Mouse (Mus musculus): Measurements from ENCODE around the gene Tmem167. TPM values are rescaled to one million over a fixed set of nuclear protein-coding genes. Genes with fewer than 3 reads are reported as not detected.
A peak's percentile ranks its signal among the peaks of the same experiment; 100 is the strongest.
"Not testable (repeated sequence)": the region's sequence is repeated elsewhere in the genome, so short reads cannot be mapped to it uniquely, and the experiment has no call there.

Tmem167 gene
- total RNA-seq (2021), result 16.6 and 19.9 TPM in 2 replicates
- long read RNA-seq, full-length matches to known transcripts, result 71 of 87 reads
- long read RNA-seq, partial matches to known transcripts, result 5 of 87 reads
- long read RNA-seq, other reads (novel, unspliced or antisense), result 11 of 87 reads

DNA sequence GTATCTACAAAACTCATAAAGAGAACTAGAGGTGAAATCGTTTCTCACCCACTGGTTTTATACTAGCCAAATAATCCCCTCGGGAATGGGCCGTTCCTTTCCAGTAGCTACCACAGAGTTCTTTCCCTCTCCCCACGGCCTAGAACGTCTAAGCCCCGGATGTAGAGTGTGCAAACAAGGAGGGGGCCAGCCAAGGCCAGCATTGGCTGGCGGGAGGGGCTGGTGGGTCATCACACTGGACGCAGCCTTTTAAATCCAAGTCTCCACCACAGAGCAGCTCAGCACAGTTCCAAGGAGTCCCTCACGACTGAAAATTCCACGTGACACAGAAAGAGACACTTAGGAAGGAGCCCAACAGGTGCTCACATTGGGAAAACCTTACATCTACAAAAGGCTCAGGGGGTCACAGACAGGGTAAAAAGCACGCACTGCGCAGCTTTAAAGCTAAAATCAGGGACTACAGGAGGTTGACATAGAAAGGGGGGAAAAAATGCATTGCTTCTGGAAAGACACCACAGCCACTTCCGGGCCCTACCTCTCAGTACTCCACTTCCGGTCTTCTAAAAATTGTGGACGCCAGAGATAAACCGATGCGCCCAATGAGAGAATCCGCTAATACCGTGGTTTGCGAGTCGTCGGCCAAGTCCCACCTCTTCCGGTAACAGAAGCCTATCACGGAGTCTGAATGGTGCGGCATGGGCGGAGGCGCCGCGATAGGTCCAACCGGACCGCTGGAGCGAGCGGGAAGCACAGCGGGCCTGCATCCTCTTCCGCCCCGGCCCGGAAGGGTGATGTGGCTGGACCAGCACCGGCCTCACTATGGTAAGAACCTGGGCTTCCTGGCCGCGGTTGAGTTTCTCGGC, at the start of gene Tmem167, which contains the start of gene Xrcc4:
Gene Tmem167 (plus strand): TSS at position 162 of the 863 bp plus-strand sequence.
Gene Xrcc4 (minus strand): TSS at position 647 of the 863 bp plus-strand sequence.
- DNase-seq, result peak; percentile 94

DNA sequence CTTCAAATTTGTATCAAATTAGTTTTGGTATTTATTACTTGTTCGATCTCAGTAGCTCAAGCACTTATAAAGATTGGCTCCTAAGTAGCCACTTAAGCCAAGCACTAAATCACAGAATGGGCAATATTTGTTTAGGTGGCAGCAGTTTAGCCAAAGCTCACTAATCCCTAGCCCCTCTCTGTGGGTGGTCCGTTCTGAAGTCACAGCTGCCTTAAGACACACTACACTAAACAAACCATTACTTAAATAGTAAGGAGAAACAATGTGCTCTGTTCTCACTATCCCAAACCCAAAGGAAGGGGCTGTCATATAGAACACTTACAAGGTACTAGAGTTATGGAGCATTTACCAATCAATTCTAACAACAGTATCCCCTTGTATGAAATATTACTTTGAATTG, 49.3 kb upstream of the Tmem167 start:
- DNase-seq, result no peak

DNA sequence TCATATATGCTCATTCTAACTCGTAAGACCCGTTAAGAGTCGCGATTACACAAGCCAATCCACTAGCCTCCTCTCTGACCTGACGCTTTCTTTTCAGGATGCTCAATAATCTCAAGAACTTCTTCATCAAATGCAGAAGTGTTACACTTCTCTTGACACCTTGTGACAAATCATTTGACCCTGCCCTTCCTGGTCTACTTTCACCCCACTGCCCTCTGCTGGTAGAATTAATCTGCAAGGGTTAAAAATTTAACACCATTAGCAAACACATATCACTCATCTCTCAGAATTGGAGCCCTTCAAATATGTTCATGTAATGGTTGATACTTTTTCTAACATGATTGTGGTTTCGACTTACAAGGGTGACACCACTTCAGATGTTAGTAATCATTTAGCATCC, 37.2 kb upstream of the Tmem167 start:
- DNase-seq, result no peak

DNA sequence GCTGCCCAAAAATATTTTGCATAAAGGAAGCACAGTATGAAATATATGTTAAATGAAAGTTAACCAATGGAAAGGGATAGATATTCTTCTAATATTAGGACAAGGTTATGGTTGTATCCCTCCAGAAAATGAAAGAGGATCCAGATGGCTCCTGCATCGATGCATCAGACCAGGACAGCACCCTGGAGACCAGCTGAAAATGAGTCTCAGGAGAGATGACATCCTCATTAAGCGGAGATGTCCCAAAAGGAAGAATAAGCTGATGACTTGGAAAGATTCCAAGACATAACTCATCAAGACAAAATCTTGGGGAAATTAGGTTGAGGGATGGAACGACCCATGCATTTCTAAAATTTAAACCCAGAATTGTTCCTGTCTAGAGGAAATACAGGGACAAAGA, 36.5 kb upstream of the Tmem167 start:
- DNase-seq, result no peak

DNA sequence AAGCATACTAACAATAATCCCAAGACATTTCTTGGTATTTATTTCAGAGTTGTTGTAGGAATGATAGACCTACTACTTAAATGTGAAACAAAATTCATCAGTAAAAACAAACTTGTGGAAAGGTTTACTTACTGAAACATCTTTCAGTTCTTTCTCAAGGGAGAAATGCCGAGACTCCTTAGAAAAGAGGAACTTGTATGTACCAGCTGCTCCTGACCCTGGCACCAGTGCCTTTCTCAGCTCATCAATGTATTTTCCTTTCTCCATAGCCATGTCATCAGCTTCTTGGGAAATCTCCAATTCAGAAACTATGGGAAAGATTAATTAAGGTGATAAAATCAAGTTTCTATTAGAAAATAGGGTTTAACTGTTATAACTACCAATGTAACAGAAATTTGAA, 27.0 kb upstream of the Tmem167 start:
- no peak for DNase-seq

DNA sequence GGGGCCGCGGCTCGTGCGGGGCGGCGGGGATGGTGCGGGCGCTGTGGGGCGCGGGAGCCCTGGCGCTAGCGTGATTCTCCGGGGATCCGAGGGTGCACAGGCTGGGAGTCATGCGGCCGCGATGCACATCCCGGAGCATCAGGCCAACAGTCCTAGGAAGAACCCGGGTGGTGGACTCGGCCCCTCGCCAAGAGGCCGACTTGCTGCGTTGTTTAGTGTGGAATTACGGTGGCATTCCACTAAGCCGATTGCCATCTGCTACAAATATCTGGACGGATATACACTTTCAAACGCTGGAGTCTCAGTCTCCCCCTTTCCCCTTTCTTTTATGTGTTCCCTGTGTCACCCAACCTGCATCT, 881 bp downstream of the Tmem167 start:
- no peak for DNase-seq

DNA sequence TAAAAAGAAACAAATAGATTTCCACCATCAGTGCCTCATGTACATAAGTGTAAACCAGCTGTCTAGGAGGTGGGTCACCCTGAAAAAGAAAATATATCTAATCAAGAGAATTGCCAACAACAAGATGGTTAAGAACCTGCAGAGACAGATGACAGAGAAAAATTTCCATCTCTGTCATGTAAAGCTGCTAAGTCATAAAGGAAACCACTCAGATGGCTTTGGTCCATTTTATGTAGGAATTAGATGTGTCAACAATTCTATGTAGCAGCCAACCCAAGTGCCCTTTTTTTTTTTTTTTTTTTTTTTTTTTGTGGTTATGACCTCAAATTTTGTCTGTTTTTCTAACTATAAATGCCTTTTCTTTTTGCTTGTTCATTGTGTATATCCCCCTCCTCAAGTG, 12.6 kb downstream of the Tmem167 start:
- DNase-seq, result no peak

DNA sequence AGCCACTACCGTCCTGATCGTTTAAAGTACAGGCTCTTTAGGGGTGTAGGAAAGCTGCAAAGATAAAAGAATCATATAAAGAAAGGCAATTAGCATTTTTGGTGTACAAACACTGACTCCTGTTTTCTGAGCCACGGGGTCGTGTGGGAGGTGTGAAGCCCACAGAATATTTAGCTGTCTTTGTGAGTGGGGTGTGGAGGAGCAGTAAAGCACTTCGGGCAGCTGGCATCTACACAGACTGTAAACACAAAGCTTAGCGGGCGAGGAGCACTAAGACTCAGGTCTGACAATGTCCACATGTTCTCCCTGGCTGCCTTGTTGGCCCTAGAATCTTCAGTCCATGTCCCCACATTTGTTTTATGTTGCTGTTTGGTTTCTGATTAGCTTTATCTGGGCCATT, 17.2 kb downstream of the Tmem167 start:
- no peak for DNase-seq

DNA sequence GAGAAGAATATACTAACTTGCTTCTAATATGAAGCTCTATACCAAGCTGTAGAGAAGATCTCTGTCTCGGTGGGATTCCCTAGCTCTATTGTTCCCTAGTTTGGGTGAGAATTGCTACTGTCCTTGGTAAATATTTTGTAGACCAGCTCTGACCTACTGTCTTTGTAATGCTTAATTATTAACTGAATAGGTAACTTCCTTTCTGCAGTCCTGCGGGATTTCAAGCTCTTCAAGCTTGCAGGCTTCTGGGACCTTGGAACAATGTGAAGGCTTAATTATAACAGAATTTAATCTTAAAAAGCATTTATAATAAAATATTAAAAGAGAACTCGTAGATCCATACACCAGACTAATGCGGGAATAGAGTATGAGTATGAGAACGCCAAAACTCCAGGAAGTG, 19.8 kb downstream of the Tmem167 start:
- not testable (repeated sequence) for DNase-seq

DNA sequence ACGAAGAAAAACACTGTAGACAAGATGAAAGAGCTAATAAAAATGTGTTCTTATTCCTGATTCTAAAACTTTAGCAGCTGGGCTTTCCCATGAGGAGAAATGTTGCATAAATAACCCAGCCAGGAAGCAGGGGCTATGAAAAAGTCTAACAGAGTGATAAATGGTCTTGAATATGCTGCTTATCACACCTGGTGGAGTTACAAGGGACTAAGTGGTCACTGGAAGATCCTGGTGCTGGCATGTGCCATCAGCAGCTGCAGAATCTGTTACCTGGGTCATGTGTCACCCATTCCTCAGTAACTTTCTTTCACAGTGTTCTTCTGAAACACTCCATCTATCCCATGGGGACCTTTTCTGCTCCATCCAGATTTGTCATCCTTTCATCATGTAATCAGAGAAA, 22.8 kb downstream of the Tmem167 start:
- DNase-seq, result no peak

DNA sequence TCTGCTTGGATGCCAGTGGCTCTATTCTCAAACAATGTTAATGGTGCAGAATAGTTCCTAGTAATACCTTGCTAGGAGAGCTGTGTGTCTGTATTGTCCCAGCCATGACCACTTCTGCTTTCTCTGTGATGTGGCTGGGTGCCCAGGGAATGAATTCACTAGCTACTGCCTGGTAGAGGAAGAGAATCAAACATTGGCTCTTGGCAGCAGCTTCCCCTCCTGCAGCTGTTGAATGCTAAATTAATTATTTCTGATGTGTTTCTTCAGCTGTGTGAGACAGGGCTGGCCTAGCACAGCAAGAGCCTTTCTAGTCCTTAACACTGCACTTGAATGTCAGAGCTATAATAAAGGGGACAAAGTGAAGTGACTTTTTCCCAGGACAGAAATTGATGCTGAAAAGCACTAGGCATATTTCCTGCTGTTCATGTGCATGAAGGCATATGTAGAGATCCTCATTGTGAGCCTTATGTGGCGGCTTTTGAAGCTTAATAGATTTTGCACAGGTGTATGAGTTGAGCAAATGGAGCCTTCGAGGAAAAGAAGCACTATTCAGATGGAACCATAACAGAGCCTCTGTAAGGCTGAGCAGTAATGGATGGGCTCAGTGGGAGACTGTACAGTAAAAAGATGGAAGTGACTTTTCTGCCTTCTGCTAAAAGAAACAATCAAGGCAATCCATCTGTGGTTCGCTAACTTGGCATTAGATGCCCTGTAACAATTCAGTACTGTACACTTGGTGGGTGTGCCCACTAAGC, 47.4 kb downstream of the Tmem167 start:
- no peak for DNase-seq

DNA sequence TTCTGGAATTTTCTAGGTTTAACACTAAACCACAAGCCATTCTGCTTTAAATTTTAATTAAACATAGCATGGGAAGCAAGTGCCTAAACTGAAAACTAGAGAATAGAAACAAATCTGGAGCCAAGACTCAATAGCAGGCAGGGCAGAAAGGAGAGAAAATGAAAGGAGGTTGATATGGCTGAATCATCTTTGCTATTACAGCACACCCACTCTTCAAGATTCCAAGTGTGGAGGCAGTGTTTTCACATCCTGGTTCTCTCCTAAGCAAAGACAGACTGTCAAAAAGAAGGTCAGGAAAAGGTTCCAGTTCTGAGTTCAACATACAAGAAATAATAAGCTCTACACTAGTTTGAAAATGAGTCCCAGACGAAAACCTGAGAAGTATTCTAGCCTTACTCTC, 52.8 kb downstream of the Tmem167 start:
- no peak for DNase-seq

DNA sequence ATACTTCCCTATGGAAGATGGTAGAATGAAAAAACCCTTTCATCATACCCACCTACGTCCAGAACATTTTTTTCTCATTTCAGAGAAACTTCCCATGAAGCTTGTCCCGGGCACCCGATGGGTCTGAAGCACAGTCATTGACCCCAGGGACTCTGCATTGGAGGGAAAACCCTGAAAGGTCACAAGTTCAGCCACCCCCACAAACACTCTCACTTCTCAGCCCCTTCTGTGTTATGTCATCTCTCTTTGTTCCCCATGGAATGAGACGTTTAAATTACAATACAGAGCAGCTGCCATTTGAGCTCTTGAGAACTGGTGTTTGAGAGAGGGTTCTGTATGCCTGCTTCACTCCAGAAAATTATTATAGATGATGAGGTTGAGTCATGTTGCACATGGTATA, 54.3 kb downstream of the Tmem167 start:
- no peak for DNase-seq

DNA sequence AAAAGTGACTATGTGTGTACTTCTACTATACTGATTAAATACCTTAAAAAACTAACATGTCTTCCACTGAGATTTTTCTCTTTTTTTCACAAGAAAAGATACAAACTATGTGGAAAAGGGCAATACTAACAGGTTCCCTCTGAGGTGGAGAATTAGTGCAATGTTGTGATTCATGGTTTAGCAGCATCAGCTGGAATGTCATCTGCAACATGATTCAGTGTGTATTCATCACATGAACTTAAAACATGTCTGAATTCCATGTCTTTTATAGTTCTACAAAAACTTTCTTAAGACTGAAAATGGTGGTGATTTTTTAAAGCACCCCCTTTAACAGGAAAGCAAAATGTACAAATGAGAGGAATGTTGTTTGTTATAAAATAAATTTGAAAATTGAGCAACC, 63.0 kb downstream of the Tmem167 start:
- no peak for DNase-seq

DNA sequence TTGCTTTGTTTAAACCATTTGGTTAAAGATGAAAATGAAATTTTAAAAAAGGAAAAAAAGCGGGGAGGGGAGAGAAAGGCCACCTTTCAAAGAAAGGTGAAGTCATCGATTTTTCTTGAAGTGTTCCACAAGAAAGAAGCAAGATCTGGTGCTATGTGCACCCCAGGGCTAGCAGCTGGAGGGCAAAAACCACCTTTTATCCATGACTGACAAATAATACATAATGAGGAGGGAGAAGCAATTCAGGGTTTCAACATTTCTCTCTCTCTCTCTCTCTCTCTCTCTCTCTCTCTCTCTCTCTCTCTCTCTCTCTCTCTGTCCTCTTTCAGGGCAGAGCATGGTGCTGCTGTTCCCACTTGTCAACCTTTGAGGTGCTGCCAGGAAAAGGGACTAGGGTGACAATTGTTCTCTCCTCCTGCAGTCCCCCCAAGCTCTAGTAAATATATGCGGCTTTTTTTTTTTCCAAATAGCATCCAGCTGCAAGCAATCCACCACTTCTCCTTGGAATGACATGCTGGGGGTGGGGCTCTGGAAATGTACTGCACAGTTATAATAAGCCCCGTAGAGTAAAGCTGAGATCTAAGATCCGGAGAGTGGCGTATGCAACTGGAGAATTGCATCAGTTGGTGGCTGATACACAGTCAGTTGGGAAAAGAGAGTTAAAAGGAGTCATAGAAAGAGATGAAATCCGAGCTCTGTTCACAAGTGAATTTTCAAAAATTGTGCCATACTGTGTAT, 63.8 kb downstream of the Tmem167 start:
- DNase-seq, result no peak

DNA sequence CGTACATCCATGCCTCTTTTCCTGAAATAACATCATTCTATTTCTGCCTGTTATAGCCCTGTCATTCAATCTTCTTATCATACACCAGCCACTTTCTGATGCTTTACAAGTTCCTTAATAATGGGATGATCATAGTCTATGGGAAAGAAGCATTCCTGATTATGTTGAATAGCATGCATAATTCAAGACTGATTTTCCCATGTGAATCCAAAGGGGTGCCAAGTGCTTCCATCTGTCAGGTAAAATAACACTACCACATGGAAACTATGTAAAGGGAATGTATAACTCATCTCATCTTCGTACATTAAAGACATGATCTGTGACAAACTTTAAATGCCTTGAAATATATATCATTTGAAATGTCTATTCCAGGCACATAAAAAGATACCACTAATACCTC, 75.2 kb downstream of the Tmem167 start:
- DNase-seq, result no peak

DNA sequence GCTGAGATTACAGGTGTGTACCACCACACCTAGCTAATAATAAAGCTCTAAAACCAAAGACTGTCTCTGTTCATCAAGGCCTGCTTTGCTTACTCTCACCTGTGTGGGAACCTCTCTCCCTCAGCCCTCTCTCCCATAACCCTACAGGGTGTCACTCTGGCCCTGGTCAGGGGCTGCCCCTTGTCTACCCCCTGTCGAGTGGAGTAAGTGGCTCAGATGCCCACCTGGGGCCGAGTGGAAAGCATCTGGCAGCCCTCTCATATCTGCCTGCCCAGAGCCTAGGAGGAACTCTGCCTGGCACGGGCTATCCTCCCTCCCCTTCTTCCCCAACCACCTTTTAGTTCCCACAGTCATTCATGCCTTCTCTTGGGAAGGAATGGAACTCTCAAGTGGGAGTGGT, 78.1 kb downstream of the Tmem167 start:
- no peak for DNase-seq

DNA sequence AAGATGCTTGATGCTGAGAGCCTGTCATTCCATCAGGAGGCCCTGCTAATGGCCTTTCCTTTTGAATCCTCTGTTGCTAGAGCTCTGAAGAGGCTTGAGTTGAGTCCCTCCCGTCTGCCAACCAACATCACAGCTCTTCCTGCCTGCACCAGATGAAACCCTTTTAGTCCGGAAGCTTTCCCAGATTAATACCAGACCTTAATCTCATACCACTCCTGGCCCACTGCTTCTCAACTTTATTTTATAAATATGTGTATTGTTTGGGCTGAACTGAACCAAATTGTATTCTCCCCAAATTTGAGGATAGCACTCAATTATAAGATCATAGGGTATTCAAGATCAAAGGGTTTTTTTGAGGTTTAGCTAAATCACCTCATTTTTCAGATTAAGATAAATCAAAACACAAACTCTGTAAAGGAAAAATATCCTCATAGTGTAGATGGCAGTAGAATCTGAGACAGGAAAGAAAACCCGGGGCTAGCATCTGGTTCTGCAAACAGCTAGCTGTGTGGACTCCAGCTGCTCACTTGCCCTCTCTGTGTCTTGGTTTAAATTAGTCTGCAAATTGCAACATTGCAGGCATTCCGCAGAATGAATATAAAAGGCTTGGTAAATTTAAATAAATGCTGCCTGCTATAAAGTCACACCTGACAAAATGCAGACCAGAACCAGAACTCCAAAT, 81.3 kb downstream of the Tmem167 start:
- no peak for DNase-seq

DNA sequence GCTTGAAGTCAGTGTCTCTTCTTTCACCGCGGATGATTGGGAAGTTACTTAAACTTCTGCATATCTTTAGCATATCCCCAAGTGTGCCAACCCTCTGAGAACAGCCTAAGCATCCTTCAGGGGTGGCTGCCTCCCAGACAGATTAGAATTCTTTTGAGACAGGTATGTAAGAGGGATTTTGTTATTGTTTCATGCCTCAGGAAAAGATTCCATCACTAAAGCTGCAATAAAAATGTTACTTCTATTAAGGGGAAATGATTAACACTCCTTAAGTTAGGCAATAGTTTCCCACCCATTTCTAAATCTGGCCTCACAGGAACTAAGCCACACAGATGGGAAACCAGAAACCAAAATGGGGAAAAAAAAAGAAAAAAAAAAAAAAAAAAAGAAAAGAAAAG, 81.9 kb downstream of the Tmem167 start:
- DNase-seq, result no peak

DNA sequence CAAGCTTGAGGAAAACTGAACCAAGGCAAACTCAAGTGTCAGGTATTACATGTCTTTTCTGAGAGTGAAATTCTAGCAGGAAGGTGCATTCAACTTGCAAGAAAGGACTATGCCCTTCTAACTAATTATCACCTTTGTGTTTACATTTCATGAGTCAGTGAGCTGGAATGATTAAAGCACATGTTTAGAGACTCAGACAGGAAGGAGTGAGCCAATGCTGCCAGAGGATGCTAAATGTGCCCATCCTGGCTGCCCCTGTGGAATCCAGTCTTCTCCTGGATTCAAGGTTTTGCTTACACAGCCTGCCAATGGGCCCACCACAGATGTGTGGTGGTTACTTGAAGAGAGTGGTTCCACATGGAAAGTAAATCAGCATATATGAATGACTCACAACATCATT, 82.5 kb downstream of the Tmem167 start:
- no peak for DNase-seq

DNA sequence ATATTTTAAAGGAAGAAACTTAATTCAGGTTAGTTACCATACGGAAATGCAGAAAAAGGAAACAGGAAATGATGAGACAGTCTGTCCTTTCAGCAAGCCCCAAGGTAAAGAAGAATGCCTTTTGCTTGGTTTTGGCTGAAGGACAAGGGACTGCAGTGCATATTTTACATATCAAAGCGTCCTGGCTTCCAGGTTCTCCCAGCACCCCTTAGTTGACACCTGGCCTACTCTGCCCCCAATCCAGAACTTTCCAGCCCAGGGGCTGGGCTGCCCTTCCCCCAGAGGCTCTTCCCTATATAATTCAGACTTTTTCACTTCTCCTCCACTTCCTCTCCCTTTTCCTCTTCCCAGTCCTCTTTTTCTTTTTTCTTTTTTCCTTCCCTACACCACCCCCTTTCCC, 86.7 kb downstream of the Tmem167 start:
- no peak for DNase-seq

DNA sequence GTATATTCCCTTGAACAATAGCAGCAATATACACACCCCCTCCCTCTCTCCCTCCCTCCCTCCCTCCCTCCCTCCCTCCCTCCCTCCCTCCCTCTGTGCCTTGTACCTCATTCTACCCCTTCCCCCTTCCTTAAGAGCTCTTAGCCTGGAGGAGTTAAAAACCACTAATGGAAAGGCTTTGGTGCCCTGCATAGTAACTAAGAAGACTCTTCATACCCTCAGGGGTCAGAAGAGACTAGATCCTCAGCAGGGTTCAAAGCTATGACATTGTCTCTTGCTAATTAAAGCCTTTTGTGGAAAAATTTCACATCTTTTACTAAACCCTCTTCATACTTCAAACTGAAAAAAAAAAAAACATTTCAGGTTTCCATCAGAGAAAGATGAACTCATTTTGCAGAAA, 93.3 kb downstream of the Tmem167 start:
- DNase-seq, result no peak

All from adrenal gland, postnatal 25 days (tissue).